Mouse (Mus musculus) bone marrow, adult 2 months (tissue): ENCODE results near the gene Atg5. TPM values are rescaled to one million over a fixed set of nuclear protein-coding genes. Genes with fewer than 3 reads are reported as not detected.

Experiments
- H3K27ac ChIP-seq: fragments of 200-500 bp; 2 replicates; pipeline ENCODE4 v1.5.1; 2012; ENCODE audit warnings: low read depth, mild to moderate bottlenecking, control low read depth, inconsistent platforms, low read length; ENCODE audit not compliant: control insufficient read depth, poor library complexity, insufficient read depth
- H3K4me1 ChIP-seq: fragments of 200-500 bp; 2 replicates; pipeline ENCODE4 v1.6.1; 2011; ENCODE audit warnings: low read length; ENCODE audit not compliant: control insufficient read depth, insufficient read depth
- H3K4me3 ChIP-seq: fragments of 200-500 bp; replicated peaks from 2 replicates; pipeline ENCODE3; 2011; ENCODE audit warnings: mild to moderate bottlenecking, low read depth, low read length, control low read depth; ENCODE audit not compliant: control insufficient read depth
- CTCF ChIP-seq: fragments of 200-500 bp; IDR thresholded peaks from 2 replicates; pipeline ENCODE4 v1.5.1; 2011; ENCODE audit warnings: low read length, control low read depth; ENCODE audit not compliant: control insufficient read depth, insufficient read depth
- POLR2A ChIP-seq: fragments of 200-500 bp; IDR thresholded peaks from 2 replicates; pipeline ENCODE4 v1.6.1; 2011; ENCODE audit warnings: low read depth, mild to moderate bottlenecking, control low read depth, low read length, borderline replicate concordance; ENCODE audit not compliant: control insufficient read depth
- WGBS: fragments of 180-500 bp; shearing (Covaris S2); methylation state at CpG from one replicate; pipeline ENCODE4 v1.1.7; 2018; 5-methylcytosine and 5-hydroxymethylcytosine counted together
- polyA plus RNA-seq: library from polyadenylated mRNA; stranded (reverse); fragments of >200 nt; gene quantifications from 2 replicates; pipeline ENCODE4 v1.2.4, GENCODE M21; 2011; ENCODE audit warnings: low replicate concordance; ENCODE audit not compliant: missing spikeins, insufficient read depth, insufficient read length

The Atg5 gene
- polyA plus RNA-seq, 1 experiment = 10.7 TPM

- WGBS = 54% methylated on average over 3 of the region's 3 CpGs
- no peak overlapping the region for H3K4me3 ChIP-seq
- H3K4me1 ChIP-seq = no peaks in the 10 kb centered on the region; the same call in 1 of the 2 replicates
- H3K27ac ChIP-seq = no peak overlapping the region
- TF ChIP-seq POLR2A (no peak), CTCF (no peak)
Observed at GRCm38 (mm10) chr10:44400119-44400518, 132.0 kb downstream of the Atg5 start.

GRCm38 (mm10) chr10:44400602-44401001 lies 132.4 kb downstream of the Atg5 start:
- Histone ChIP-seq H3K27ac (no peak overlapping the region), H3K4me3 (no peak overlapping the region), H3K4me1 (no peaks in the 10 kb centered on the region; the same call in 1 of the 2 replicates)
- TF ChIP-seq CTCF (no peak), POLR2A (no peak)
- WGBS = 86% methylated on average over 13 of the region's 13 CpGs

GRCm38 (mm10) chr10:44401600-44401999 lies 133.4 kb downstream of the Atg5 start:
- no peak overlapping the region for H3K27ac ChIP-seq
- no peak overlapping the region for H3K4me3 ChIP-seq
- no peak for TF ChIP-seq POLR2A
- no peak for TF ChIP-seq CTCF
- no peaks in the 10 kb centered on the region; the same call in 1 of the 2 replicates for H3K4me1 ChIP-seq
- 86% methylated on average over 10 of the region's 10 CpGs for WGBS

GRCm38 (mm10) chr10:44403415-44403814 lies 135.3 kb downstream of the Atg5 start:
- H3K4me1 ChIP-seq = no peaks in the 10 kb centered on the region; the same call in 1 of the 2 replicates
- WGBS = 38% methylated on average over 7 of the region's 7 CpGs
- no peak overlapping the region for H3K4me3 ChIP-seq
- no peak for TF ChIP-seq CTCF
- H3K27ac ChIP-seq = no peak overlapping the region

DNA sequence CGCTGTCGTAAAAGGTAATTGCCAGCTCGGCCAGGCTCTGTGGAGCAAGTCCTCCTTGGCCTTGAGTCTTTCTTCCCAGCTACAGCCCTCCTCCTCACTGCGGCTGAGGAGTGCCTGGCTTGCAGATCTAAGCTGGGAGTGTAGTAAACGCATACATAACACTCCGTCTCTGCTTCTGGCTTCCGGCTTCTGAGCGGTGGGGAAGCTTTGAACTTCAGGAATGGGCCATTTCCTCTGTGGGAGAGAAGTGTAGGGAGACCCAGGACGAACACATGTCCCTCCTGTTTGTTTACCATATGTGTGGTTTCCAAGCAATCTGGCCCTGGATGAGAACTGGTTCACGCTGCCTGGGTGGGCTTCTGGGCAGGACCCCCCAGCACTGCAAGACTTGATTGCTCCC lies 140.9 kb downstream of the Atg5 start:
- WGBS = 85% methylated on average over 10 of the region's 10 CpGs
- H3K4me1 ChIP-seq = no peaks in the 10 kb centered on the region
- no peak for TF ChIP-seq CTCF
- TF ChIP-seq POLR2A = no peak
- H3K27ac ChIP-seq = no peak overlapping the region
- no peak overlapping the region for H3K4me3 ChIP-seq

- H3K4me3 ChIP-seq = no peak overlapping the region
- no peak for TF ChIP-seq POLR2A
- no peak for TF ChIP-seq CTCF
- no peak overlapping the region for H3K27ac ChIP-seq
- H3K4me1 ChIP-seq = no peaks in the 10 kb centered on the region
- WGBS = 32% methylated on average over 11 of the region's 11 CpGs
Observed at GRCm38 (mm10) chr10:44409958-44410357, 141.8 kb downstream of the Atg5 start.

Other genes with a start within 250 kb of the Atg5 start
- gene Crybg1, start 119.5 kb upstream of the Atg5 start, polyA plus RNA-seq = 3.1 and 3.2 TPM in 2 replicates